Mouse (Mus musculus) left cerebral cortex, adult 9 months (tissue): Measurements from ENCODE around the gene Map4k1.
A peak's percentile ranks its signal among the peaks of the same experiment; 100 is the strongest.

Experiments
- DNase-seq, 2 experiments: peaks; one replicate each; pipeline ENCODE4 v3.0.0; 2022; ENCODE audit warnings: low spot score in 2 of 2

Map4k1 gene

DNA sequence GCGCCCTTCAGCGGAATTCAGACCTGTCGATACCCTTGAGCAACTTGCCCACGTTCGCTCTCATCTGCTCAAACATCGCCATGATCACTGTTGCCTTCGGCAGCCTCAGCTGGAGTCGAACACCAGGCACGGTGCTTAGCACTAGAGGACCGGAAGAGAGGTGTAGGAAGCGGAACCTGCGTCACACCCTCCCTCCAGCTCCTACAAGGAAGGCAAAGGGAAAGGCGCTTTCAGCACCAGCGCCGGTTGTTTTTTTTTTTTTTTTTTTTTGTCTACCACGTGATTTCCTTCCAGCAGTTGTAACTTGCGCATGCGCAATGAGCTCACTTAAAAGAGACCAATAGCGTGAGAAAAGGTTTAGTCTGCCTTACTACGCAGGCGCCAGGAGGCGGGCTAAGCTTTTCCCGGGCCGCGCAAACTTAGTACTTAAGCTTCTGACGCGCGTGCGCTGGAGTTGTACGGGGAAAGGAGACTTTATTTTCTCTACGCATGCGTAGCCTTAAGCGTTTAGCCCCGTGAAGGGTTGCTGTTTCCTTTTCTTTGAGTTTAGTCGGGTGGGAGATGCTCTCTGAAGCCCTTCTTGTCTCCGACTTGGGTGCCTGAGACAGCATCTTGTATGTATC lies at the start of gene Map4k1, which contains the start of gene Eif3k:
Gene Map4k1, plus strand, starts transcription at position 400 of the 623 bp plus-strand sequence.
Gene Eif3k, minus strand, starts transcription at position 214 of the 623 bp plus-strand sequence.
- peak; percentile 97 to 99 for DNase-seq

DNA sequence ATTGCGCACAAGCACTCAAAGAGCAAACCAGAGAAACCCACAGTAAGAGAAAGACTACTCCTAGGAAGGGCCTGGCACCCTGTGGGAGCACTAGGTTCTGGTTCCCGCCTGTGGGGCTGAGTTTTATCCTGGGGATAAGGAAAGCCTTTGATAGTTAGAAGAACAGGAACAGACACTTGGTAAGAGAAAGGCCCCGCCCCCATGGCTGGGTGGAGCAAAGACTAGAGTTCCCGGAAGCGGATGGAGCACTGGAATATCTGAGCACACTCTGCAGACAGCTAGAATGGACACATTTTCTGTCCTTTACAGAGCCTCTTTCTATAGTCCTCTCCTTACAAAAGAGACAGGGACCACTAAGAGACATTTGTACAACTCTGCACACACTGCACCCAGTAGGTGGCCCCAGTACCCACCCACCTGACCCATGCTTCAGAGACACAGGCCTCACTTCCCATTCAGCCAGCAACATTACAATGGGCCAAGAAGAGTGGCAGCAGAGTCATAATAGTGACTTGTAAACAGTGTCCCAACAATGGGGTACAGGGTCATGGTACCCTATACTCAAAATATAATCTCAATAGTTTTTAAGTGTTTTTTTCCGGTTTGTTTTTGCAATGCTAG lies 49.3 kb upstream of the Map4k1 start:
- no peak for DNase-seq

DNA sequence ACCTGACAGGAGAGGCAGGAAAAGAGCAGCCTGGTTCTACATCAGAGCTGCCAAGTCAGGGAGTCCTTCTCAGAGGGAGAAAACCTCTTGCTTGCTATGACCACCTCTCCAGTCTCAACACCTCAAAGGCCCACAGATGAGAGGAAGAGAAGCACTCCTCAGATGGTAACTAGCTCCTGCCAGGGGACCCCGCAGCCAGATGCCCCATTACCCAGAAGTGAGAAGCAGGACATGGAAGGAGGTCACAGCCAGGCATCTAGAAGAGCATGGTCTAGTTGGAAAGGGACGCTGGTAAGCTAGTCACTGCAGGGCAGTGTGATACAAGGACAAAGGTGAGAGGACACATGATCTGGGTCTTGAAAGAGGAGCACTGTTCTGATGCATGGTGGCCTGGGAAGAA lies 48.0 kb upstream of the Map4k1 start:
- DNase-seq, result no peak

DNA sequence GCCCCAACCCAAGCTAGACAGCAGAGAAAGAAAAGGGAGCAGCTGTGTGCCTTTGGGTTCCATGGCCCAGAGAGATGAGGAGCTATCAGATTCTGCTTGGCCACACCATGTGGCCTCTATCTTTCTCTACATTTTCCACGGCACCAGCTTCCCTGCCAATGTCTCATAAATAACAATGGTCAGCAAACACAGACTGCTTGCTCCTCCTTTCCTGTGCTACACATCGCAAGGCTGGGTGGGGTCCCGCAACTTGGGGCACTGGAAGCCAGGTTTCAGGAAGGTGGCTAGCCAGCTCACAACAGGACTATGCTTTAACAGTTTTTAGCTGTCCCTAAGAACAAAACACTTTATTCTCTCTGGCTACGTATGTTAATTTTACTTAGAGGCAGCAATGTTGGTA lies 45.1 kb upstream of the Map4k1 start:
- DNase-seq, result no peak

DNA sequence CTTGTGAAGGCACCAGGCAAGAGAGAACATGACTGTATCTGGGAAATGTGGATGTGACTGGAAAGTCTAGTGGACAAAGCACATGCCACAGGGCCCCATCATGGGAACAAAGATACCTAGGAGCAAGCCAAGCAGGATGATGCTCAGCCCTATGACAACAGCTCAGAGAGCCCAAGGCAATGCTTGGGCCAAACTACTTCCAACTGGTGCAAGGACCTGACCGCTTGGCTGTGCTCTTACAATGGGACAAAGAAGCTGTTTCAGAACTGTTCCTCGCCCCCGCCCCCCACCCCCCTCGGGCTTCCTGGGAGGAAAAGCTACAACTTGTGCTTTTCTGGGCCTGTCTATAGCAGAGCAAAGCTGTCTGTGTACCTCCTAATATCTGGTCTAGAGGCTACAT lies 43.2 kb upstream of the Map4k1 start:
- DNase-seq, result no peak

DNA sequence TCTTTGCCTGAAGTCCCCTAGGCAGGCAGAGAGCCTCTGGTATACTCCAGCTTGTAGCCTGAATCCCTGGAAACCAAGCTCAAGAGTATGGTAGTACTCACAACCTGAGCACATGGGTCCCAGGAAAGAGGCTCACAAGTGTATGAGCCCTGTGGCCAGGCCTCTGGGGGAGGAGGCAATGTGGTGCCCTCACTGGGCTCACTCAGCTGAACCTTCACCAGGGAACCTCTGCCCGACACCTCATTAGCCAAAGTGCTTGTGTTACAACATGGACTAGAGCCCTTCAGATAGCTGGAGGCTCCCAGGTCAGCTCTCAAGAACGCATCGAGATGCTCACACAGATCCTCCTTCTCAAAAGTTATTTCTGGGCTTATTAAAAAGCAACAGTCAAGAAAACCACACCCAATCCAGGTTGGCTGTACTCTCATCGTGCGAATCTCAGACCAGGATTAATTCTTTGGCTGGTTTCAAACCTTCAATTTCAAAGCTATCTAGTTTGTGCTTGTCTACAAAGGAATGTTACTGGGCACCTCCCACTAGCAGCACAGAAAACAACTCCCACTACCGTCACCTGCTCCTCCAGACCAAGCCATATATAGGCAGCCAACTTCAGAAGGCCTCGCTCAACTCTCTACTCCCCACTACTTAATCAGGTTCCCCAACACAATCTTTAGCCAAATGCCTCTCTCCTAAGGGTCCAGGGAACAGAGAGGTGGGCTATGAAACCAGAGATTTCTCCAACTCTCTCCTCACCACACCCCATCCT lies 42.2 kb upstream of the Map4k1 start:
- DNase-seq, result no peak

DNA sequence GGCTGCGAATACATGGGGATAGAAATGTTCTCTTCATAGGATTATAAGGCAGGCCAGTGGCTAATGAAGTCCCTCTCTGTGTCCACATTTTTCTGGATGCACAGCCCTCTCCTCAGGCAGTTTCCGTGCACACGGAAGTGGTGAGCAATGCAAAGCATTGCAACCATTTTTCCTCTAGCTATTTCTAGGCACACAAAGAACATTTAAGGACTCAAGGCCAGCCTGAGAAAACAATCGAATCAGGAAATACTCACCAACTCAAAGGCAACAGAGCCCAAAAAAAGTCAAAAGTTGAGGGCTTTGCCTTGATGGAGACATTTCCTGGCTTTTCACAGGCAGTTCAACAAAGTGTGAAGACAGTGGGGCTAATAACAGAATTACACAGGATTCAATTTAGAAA lies 40.7 kb upstream of the Map4k1 start:
- DNase-seq, result no peak

DNA sequence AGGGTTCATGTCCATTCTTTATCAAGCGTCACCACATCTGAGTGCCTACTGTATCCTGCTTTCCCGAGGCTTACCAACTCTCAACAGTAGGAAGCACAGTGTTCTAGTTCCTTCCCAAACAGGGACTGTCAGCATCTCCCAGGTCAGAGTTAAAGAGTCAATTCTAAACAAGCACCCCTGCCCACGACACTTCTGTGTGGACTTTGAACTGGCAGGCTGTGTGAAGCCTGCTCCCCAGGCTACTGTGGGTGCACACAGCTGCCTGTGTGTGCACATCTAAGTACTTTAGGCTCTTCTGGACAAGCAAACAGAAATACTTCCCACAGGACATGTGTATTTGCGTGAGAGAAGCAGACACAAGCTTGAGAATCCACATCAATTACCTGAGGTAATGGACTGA lies 40.3 kb upstream of the Map4k1 start:
- no peak for DNase-seq

DNA sequence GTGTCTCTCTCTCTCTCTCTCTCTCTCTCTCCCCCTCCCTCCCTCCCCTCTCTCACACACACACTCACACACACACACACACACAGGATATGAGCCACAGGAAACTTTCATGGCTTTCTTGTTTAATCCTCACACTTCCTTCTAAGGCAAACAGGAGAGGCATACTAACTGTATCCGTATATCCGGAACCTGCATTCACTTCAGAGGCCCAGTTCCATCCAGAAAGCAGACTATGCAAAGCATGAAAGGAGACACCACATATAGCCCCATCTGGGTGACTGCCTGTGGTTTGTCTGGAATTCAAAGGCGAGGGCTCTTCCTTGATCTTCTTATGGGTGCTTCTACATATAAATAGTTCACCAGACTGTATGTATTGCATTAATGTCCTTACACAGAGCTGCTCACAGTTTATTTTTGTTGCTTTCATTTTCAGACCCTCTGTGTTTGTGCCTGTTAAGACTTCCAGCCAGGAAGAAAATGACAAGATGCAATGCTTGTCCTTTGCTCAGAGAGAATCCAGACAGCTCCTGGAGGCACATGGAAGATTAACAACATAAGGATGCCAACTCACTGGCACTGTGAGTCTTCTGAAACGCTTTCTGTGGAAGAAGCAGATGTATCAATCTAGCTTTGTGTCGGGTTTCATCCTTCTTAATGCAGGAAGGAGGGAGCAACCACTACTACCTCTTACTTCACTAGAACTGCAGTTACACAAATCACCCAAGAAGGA lies 38.2 kb upstream of the Map4k1 start:
- no peak for DNase-seq

DNA sequence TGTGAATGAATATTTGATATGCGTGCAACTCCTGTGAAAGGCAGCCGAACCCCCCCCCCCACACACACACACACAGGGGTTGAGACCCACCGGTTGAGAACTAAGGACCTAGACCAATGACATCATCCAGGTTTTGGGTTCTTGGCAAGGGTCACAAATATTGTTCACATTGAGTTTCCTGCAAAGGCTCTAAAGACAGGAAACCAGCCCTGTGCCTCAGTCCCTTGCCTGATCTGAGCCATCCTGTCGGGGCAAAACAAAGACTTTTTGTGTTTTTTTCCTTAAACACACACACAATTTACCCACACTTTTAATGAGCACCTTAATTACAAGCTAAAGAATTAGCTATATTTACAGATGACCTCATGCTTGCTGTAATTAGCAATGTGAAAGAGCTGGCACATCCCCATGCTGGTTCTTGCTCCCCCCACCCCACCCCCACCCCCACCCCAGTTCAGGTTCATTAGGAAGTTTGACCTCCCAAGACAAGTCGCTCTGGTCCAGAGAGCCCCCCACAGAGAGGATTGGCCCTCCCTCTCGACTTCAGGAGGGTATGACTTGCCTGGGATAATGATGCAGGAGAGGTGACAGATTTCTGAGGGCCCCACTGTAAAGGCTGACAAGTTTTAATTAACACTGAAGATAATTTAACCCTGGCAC lies 37.0 kb upstream of the Map4k1 start:
- no peak for DNase-seq

DNA sequence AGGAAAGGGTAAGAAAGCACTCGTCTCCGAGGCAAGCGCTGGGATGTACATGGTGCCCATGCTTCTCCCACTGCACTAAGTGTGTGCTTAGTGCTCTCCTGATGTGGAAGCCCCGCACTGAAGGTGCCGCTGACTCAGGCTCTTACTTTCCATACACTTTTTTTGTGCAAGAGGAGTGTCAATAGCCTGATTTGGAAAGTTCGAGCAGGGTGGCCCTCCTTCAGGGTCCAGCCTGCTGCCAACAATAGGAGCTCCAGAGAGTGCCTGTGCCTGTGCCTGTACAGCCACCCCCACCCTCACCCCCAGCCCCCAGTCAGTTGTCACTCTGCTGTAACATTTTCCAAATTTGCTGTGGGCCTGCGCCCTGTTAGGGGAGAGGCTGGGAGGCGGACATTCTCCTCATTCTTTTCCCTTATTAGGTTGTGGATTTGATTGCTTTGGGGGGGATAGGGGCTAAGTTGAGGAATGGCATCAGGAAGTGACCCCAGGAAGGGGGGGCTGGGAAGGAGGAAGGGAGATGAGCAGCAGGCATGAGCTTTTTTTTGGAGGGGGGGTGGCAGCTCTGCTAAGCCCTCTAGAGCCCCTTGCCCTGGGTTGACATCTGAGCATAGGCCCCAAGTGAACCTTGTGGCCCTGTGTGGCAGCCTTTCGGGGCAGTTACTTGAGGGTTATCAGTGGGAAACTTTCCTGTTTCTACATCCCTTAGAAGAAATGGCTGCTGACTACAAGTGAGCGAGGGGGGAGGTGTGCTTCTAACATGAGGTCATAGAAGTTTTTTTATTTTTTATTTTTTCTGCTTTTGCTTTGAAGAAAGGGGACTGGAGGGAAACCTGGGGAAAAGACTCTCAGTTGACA lies 36.2 kb upstream of the Map4k1 start:
- DNase-seq, result no peak

DNA sequence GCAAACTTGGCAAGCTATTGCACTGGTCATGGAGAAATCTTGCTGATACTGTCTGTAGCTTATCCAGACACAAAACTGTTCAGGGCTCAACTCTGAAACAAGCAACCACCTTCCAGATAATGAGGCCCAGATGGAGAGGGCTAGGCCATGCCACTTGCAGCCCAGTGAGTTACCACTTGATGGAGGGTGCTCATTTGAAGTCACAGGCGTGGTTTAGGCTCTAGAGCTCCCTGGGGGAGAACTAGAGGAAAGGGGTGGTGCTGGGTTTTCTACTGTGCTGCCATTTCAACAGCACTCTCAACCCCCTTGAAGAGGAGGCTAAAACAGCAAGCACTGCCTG lies 35.6 kb upstream of the Map4k1 start:
- DNase-seq, result no peak

DNA sequence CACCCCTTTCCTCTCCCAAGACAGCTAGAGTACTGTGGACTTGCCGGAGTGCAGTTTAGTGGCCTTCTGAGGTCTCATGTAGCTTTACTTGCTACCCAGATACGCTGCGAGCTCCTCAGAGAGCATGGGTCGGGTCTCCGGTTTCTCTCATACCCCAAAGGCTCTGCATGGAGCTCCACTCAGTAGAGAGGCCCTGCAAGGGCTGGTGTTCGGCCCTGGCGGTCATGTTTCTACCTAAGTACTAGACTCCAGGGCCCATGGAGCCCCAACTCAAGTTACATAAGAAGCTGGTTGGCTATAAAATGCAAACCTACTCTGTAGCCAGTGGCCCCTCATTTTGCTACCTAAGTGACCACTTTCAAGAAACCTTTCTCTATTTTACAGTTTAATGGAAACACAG lies 33.1 kb upstream of the Map4k1 start:
- no peak for DNase-seq

DNA sequence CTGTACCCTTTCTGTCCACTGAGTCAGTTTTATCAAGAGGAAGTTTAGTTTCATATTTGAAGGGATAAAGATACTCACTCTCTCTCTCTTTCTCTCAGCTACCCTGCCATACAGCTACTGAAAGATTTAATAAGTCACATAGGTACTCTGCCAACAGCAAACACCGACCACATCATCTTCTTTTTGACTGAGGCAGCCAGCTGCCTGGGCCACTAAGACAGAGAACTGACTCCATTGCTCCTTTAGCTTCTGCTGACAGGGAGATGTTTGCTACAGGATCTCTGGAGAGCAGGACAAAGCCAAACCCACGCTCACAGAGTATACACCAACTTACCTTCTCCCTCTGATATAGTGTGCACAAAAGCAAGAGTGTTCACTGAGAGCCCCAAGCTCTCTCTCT lies 32.6 kb upstream of the Map4k1 start:
- DNase-seq, result no peak

DNA sequence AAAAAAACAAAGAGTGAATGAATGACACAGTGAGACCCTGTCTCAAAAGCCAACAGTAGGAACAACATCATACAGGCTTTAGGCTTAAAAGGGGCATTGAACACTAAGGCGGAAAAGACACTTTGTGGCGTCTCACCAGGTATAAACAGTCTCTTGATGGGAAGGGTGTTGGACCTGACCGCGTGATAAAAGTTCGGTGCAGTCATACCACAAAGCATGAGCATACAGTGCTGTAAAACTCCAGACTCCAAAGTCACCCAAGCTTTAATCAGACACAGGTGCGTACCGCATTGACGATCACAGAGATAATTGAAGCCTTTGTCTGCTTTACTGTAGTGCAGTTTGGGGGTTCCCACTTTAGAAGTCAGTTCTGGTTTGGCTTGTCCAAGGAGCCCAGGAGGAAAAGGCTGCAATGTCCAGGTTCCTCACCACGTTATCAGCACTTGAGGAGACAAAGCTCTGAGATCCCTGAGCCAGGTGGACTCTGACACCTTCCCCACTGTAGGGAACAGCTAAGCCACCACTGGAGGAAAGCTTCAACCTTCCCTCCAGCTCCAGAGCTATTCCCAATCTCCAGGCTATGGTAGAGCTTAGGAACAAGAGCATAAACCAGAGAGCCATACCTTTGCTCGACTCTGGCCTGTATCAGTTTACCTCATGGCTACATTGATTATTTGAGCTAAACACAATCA lies 31.4 kb upstream of the Map4k1 start:
- DNase-seq, result no peak

DNA sequence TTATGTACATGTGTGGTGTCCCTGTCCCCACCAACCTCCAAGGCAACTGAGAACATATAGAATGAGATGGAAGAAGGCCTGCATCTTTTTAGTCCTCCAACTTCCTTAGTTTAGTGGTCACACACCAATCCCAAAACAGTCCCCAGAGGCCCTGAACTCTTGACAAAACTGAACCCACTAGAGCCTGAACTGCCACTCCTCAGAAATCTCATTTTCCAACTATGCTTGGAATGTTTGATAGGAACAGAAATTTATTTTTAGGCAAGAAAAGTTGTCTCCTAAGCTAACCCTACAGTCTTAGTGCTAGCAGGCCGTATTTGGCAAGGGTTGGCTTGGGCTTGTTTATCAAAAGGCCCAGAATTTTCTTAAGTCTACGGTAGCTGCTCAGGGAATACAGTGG lies 30.1 kb upstream of the Map4k1 start:
- DNase-seq, result no peak

DNA sequence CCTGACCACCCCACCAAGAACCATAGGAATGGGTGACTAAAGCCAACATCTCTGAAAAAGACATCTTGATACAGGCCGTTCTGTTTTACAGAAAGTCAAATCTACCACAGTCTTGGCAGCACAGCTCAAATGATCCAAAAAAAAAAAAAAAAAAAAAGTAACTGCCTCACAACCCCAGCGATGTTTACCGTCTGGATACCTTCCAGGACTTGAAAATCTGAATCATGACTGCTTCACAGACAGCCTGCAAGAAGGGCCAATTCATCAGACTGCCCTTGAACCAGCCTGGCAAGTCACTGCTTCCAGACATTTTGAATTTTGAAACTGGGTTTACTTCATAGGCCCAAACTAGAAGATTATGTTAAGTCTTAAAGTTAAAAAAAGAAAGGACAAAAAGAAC lies 29.1 kb upstream of the Map4k1 start:
- no peak for DNase-seq

DNA sequence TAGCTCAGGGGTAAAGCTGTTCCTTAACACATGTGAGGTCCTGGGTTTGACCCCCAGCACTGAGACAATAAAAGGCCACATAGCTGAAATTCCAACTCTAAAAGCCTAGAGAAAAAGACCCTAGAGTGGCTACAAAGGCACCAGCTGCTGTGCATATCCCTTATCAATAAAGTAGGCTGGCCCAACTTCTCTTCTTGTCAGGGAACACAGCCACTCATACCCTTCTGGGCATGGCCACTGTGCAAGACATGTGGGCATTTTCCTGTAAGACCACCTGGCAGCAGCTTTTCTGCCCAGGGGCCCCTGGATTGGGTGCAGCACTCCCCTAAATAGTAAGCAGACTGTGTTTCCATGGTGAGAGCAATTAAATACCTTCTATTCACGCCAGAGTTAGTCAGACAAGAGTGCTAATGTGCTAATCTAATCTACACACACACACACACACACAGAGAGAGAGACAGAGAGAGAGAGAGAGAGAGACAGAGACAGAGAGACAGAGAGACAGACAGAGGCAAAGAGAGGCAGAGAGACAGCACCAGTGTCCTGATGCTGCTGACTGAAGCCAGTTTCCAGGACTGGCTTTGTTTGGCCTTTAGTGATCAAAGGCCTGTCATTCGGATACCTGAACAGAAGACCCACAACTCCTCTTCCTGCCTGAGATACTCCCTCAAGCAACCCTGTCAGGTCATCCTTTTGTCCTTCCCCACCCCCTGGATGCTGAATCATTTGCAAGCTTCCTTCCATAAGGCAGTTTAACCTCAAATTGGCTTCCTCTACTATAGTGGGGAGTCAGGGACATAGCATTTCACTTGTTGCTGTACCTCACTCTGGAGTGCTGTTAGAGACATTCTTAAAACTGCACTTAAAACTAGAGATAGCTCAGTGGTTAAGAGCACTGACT lies 28.1 kb upstream of the Map4k1 start:
- no peak for DNase-seq

DNA sequence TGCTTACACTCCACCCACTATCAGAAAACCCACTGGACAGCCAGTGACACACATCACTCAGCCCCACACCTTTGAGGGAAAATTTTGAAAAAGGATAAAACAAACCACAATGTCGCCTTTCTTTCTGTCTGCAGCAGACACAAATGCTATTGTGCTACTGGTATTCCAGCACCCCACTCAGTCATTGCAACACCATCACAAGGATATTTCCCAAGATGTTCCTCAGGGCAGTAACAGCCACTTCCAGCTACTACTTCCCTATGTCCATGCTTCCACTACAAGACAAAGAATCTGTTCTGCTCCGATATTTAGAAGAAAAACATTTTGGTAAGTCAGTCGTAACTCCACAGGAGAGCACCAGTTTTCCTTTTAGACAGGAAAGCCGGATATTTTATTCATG lies 27.1 kb upstream of the Map4k1 start:
- DNase-seq, result no peak
